Mouse (Mus musculus): ENCODE measurements around the gene Irak1. TPM values are rescaled to one million over a fixed set of nuclear protein-coding genes. Genes with fewer than 3 reads are reported as not detected.

The Irak1 gene
- polyA plus RNA-seq (2015; fragmentation: Nextera tagmentation; extraction: Ambion mirVana) = 53.9 and 64.9 TPM in 2 replicates

- H3K27ac ChIP-seq = peak within 1 kb of the TSS; percentile 67
- H3K36me3 ChIP-seq = no peaks in the 10 kb centered on the region
- H3K4me1 ChIP-seq (replicated peaks) = no peaks in the 10 kb centered on the region
- peak; percentile 95 for ATAC-seq
- WGBS = 20% methylated on average over 64 of the region's 72 CpGs
- H3K9ac ChIP-seq = peak within 1 kb of the TSS; percentile 70
- no peaks in the 10 kb centered on the region for H3K9me3 ChIP-seq
- H3K4me2 ChIP-seq (replicated peaks) = peak within 1 kb of the TSS; percentile 66
- peak within 1 kb of the TSS; percentile 58 for H3K4me3 ChIP-seq (replicated peaks)
- 0 out of 2 replicates have a peak, but pooled peaks cover 4% of the 10 kb centered on the region for H3K27me3 ChIP-seq (replicated peaks)
Observed at GRCm38 (mm10) chrX:74023188-74024049, at the start of gene Irak1. Gene Irak1 (minus strand): TSS chrX:74023918.

- Histone ChIP-seq H3K4me3 (replicated peaks) (no peak overlapping the region), H3K9me3 (no peaks in the 10 kb centered on the region), H3K4me2 (replicated peaks) (no peak overlapping the region), H3K9ac (no peak overlapping the region), H3K27me3 (replicated peaks) (no peaks in the 10 kb centered on the region), H3K4me1 (replicated peaks) (no peaks in the 10 kb centered on the region), H3K36me3 (no peaks in the 10 kb centered on the region), H3K27ac (no peak overlapping the region)
- no peak for ATAC-seq
Observed at GRCm38 (mm10) chrX:74070794-74071193, 47.1 kb upstream of the Irak1 start.

GRCm38 (mm10) chrX:74067891-74068290 is 44.2 kb upstream of the Irak1 start:
- Histone ChIP-seq H3K27ac (no peak overlapping the region), H3K9me3 (no peaks in the 10 kb centered on the region), H3K4me1 (replicated peaks) (no peaks in the 10 kb centered on the region), H3K9ac (no peak overlapping the region), H3K27me3 (replicated peaks) (no peaks in the 10 kb centered on the region), H3K36me3 (no peaks in the 10 kb centered on the region), H3K4me2 (replicated peaks) (no peak overlapping the region), H3K4me3 (replicated peaks) (no peak overlapping the region)
- 87% methylated on average over 9 of the region's 9 CpGs for WGBS
- no peak for ATAC-seq

- no peaks in the 10 kb centered on the region for H3K36me3 ChIP-seq
- 48% methylated on average over 1 of the region's 1 CpGs for WGBS
- H3K4me1 ChIP-seq (replicated peaks) = no peaks in the 10 kb centered on the region
- H3K27me3 ChIP-seq (replicated peaks) = no peaks in the 10 kb centered on the region
- no peak for ATAC-seq
- H3K9me3 ChIP-seq = no peaks in the 10 kb centered on the region
- H3K27ac ChIP-seq = no peak overlapping the region
- H3K9ac ChIP-seq = no peak overlapping the region
- H3K4me3 ChIP-seq (replicated peaks) = no peak overlapping the region
- no peak overlapping the region for H3K4me2 ChIP-seq (replicated peaks)
Observed at GRCm38 (mm10) chrX:74045107-74045506, 21.4 kb upstream of the Irak1 start.

- H3K27ac ChIP-seq = no peak overlapping the region
- H3K9ac ChIP-seq = no peak overlapping the region
- no peaks in the 10 kb centered on the region for H3K36me3 ChIP-seq
- 76% methylated on average over 5 of the region's 5 CpGs for WGBS
- no peak for ATAC-seq
- H3K27me3 ChIP-seq (replicated peaks) = no peaks in the 10 kb centered on the region; the same call in 1 of the 2 replicates
- H3K4me3 ChIP-seq (replicated peaks) = no peak overlapping the region
- H3K9me3 ChIP-seq = no peaks in the 10 kb centered on the region
- H3K4me2 ChIP-seq (replicated peaks) = no peak overlapping the region
- H3K4me1 ChIP-seq (replicated peaks) = no peaks in the 10 kb centered on the region
Observed at GRCm38 (mm10) chrX:74037702-74038375, 14.1 kb upstream of the Irak1 start.

GRCm38 (mm10) chrX:74030000-74030399 is 6.3 kb upstream of the Irak1 start:
- no peaks in the 10 kb centered on the region for H3K9me3 ChIP-seq
- H3K27me3 ChIP-seq (replicated peaks) = 0 out of 2 replicates have a peak, but pooled peaks cover 4% of the 10 kb centered on the region
- 53% methylated on average over 1 of the region's 1 CpGs for WGBS
- ATAC-seq = peak; percentile 67
- no peak overlapping the region for H3K4me3 ChIP-seq (replicated peaks)
- no peak overlapping the region for H3K4me2 ChIP-seq (replicated peaks)
- no peaks in the 10 kb centered on the region for H3K4me1 ChIP-seq (replicated peaks)
- H3K27ac ChIP-seq = no peak overlapping the region
- no peak overlapping the region for H3K9ac ChIP-seq
- H3K36me3 ChIP-seq = no peaks in the 10 kb centered on the region

GRCm38 (mm10) chrX:74022795-74023187 is 927 bp downstream of the Irak1 start:
- peak overlapping the region; percentile 66 for H3K4me2 ChIP-seq (replicated peaks)
- WGBS = 22% methylated on average over 6 of the region's 6 CpGs
- no peak overlapping the region for H3K27ac ChIP-seq
- no peaks in the 10 kb centered on the region for H3K4me1 ChIP-seq (replicated peaks)
- 0 out of 2 replicates have a peak, but pooled peaks cover 4% of the 10 kb centered on the region for H3K27me3 ChIP-seq (replicated peaks)
- no peaks in the 10 kb centered on the region for H3K9me3 ChIP-seq
- ATAC-seq = no peak; the same call in 1 of the 2 replicates
- H3K4me3 ChIP-seq (replicated peaks) = peak overlapping the region; percentile 58
- no peaks in the 10 kb centered on the region for H3K36me3 ChIP-seq
- peak overlapping the region; percentile 70; the same call in 1 of the 2 replicates for H3K9ac ChIP-seq

- Histone ChIP-seq H3K4me3 (replicated peaks) (no peak overlapping the region), H3K4me2 (replicated peaks) (no peak overlapping the region), H3K27me3 (replicated peaks) (no peaks in the 10 kb centered on the region), H3K27ac (no peak overlapping the region), H3K9ac (no peak overlapping the region), H3K9me3 (no peaks in the 10 kb centered on the region), H3K4me1 (replicated peaks) (no peaks in the 10 kb centered on the region), H3K36me3 (no peaks in the 10 kb centered on the region)
- ATAC-seq = no peak
- WGBS = 88% methylated on average over 1 of the region's 1 CpGs
Observed at GRCm38 (mm10) chrX:74014597-74014996, 9.1 kb downstream of the Irak1 start.

GRCm38 (mm10) chrX:74008063-74008462 is 15.7 kb downstream of the Irak1 start:
- no peak overlapping the region for H3K4me2 ChIP-seq (replicated peaks)
- H3K4me1 ChIP-seq (replicated peaks) = no peaks in the 10 kb centered on the region
- no peaks in the 10 kb centered on the region for H3K36me3 ChIP-seq
- WGBS = 52% methylated on average over 8 of the region's 8 CpGs
- H3K27me3 ChIP-seq (replicated peaks) = no peaks in the 10 kb centered on the region
- ATAC-seq = no peak
- no peak overlapping the region for H3K9ac ChIP-seq
- no peaks in the 10 kb centered on the region for H3K9me3 ChIP-seq
- H3K27ac ChIP-seq = no peak overlapping the region
- no peak overlapping the region for H3K4me3 ChIP-seq (replicated peaks)

GRCm38 (mm10) chrX:74006401-74006800 is 17.3 kb downstream of the Irak1 start:
- Histone ChIP-seq H3K4me2 (replicated peaks) (no peak overlapping the region), H3K9ac (no peak overlapping the region), H3K27ac (no peak overlapping the region), H3K4me1 (replicated peaks) (no peaks in the 10 kb centered on the region), H3K27me3 (replicated peaks) (no peaks in the 10 kb centered on the region), H3K9me3 (no peaks in the 10 kb centered on the region), H3K36me3 (no peaks in the 10 kb centered on the region), H3K4me3 (replicated peaks) (no peak overlapping the region)
- 83% methylated on average over 21 of the region's 21 CpGs for WGBS
- ATAC-seq = no peak

GRCm38 (mm10) chrX:74003644-74004043 is 20.1 kb downstream of the Irak1 start:
- H3K9me3 ChIP-seq = no peaks in the 10 kb centered on the region
- ATAC-seq = no peak
- H3K4me1 ChIP-seq (replicated peaks) = no peaks in the 10 kb centered on the region
- no peak overlapping the region for H3K27ac ChIP-seq
- H3K36me3 ChIP-seq = no peaks in the 10 kb centered on the region
- H3K27me3 ChIP-seq (replicated peaks) = no peaks in the 10 kb centered on the region
- no peak overlapping the region for H3K4me2 ChIP-seq (replicated peaks)
- no peak overlapping the region for H3K9ac ChIP-seq
- H3K4me3 ChIP-seq (replicated peaks) = no peak overlapping the region
- 48% methylated on average over 2 of the region's 2 CpGs for WGBS

- WGBS = 75% methylated on average over 3 of the region's 3 CpGs
Observed at GRCm38 (mm10) chrX:74001024-74001423, 22.7 kb downstream of the Irak1 start.

More at GRCm38 (mm10) chrX:74001024-74001423, 22.7 kb downstream of the Irak1 start:
- no peak overlapping the region for H3K4me2 ChIP-seq (replicated peaks)
- no peak overlapping the region for H3K27ac ChIP-seq
- no peaks in the 10 kb centered on the region for H3K27me3 ChIP-seq (replicated peaks)
- H3K36me3 ChIP-seq = no peaks in the 10 kb centered on the region
- H3K9me3 ChIP-seq = no peaks in the 10 kb centered on the region
- no peak for ATAC-seq
- H3K4me1 ChIP-seq (replicated peaks) = no peaks in the 10 kb centered on the region
- H3K4me3 ChIP-seq (replicated peaks) = no peak overlapping the region
- no peak overlapping the region for H3K9ac ChIP-seq

All from intestine, embryonic 15.5 days (tissue).